Mouse (Mus musculus): Measurements from ENCODE around the gene Nhlrc3. TPM values are rescaled to one million over a fixed set of nuclear protein-coding genes. Genes with fewer than 3 reads are reported as not detected.

Gene Nhlrc3
- polyA plus RNA-seq, 2 experiments, result 3.3 to 3.5 TPM

DNA sequence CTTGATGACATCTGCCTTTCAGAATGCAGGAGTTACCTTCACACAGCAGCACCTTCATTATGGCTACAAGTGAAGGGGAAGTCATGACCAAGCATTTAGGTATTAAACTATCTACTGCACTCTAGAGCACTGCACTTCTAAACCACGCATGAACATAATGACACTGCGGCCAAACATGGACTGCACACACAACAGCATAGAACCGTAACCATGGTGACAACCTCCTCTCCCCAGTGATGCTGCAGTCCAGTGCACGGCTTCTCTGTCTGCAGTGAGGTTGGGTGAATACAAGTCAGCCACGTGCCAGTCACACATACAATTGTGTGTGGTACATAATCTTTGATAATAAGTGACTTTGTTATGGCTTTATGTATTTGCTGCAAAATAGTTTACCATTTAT is 17.6 kb downstream of the Nhlrc3 start:
- no peaks in the 10 kb centered on the region for H3K27me3 ChIP-seq (ENCODE audit: control insufficient read depth, insufficient read depth, low read length)
- 79% methylated on average over 5 of the region's 5 CpGs for WGBS (ENCODE audit: insufficient replicate concordance)
- H3K4me1 ChIP-seq (replicated peaks; ENCODE audit: control insufficient read depth in 2 of 2, insufficient read depth in 2 of 2, low read length in 1 of 2), result no peaks in the 10 kb centered on the region
- no peak overlapping the region for H3K4me3 ChIP-seq (ENCODE audit: insufficient read depth in 1 of 2, low read depth in 2 of 2, low read length in 2 of 2)
- H3K36me3 ChIP-seq (replicated peaks; ENCODE audit: control insufficient read depth, insufficient read depth, low read depth), result no peaks in the 10 kb centered on the region; the same call in 1 of the 2 replicates
- TF ChIP-seq CTCF (IDR thresholded peaks at IDR 0.05; ENCODE audit: low read depth) (no peak), EP300 (IDR thresholded peaks at IDR 0.05; ENCODE audit: low read depth) (no peak)
- no peaks in the 10 kb centered on the region for H3K9me3 ChIP-seq (ENCODE audit: control insufficient read depth, low read length)
- ATAC-seq (ENCODE audit: insufficient read depth) (no peak), DNase-seq (ENCODE audit: low read depth in 3 of 3, low spot score in 3 of 3) (no peak)
- H3K9ac ChIP-seq (replicated peaks), result no peak overlapping the region
- no peak overlapping the region for H3K27ac ChIP-seq
- H3K4me2 ChIP-seq (ENCODE audit: low read depth), result no peak overlapping the region

DNA sequence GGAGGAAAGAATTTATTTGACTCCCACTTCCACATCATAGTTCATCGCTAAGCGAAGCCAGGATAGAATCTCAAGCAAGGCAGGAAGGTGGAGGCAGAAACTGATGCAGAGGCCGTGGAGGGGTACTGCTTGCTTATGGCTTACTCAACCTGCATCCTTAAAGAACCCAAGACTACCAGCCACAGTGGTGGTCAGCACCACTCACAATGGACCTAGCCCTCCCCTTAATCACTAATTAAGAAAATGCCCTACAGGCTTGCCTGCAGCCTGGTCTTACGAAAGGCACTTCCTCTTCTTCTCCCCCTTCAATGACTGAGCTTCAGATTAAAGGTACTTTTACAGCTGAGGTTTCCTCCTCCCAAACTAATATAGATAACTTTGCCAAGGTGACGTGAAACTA is 26.6 kb downstream of the Nhlrc3 start:
- Histone ChIP-seq H3K4me1 (replicated peaks; ENCODE audit: control insufficient read depth in 2 of 2, insufficient read depth in 2 of 2, low read length in 1 of 2) (no peaks in the 10 kb centered on the region), H3K36me3 (replicated peaks; ENCODE audit: control insufficient read depth, insufficient read depth, low read depth) (no peaks in the 10 kb centered on the region), H3K4me3 (ENCODE audit: insufficient read depth in 1 of 2, low read depth in 2 of 2, low read length in 2 of 2) (no peak overlapping the region), H3K9me3 (ENCODE audit: control insufficient read depth, low read length) (no peaks in the 10 kb centered on the region), H3K27me3 (ENCODE audit: control insufficient read depth, insufficient read depth, low read length) (no peaks in the 10 kb centered on the region), H3K27ac (no peak overlapping the region), H3K9ac (replicated peaks) (no peak overlapping the region), H3K4me2 (ENCODE audit: low read depth) (no peak overlapping the region)
- DNase-seq (ENCODE audit: low read depth in 3 of 3, low spot score in 3 of 3) (no peak), ATAC-seq (ENCODE audit: insufficient read depth) (no peak)
- 46% methylated on average over 5 of the region's 5 CpGs for WGBS (ENCODE audit: insufficient replicate concordance)
- TF ChIP-seq EP300 (IDR thresholded peaks at IDR 0.05; ENCODE audit: low read depth), result no peak
- no peak for TF ChIP-seq CTCF (IDR thresholded peaks at IDR 0.05; ENCODE audit: low read depth)

DNA sequence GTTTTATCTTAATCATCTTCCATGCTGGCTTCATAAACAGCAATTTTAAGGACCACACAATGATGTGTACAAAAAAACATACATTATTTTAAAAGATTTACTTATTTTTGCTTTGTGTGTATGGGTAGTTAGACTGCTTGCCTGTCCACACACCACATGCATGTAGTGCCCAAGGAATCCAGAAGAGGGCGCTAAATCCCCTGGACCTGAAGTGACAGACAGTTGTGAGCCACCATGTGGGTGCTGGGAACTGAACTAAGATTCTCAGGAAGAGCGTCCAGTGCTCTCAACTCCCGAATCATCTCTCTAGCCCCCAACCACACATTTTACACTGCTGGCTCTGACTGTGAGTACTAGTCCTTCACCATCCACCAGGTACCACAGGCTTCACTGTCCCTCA is 28.5 kb downstream of the Nhlrc3 start:
- H3K9ac ChIP-seq (replicated peaks), result no peak overlapping the region
- DNase-seq (ENCODE audit: low read depth in 3 of 3, low spot score in 3 of 3), result no peak
- H3K36me3 ChIP-seq (replicated peaks; ENCODE audit: control insufficient read depth, insufficient read depth, low read depth), result no peaks in the 10 kb centered on the region
- no peak for ATAC-seq (ENCODE audit: insufficient read depth)
- H3K27me3 ChIP-seq (ENCODE audit: control insufficient read depth, insufficient read depth, low read length), result no peaks in the 10 kb centered on the region
- H3K4me3 ChIP-seq (ENCODE audit: insufficient read depth in 1 of 2, low read depth in 2 of 2, low read length in 2 of 2), result no peak overlapping the region
- TF ChIP-seq CTCF (IDR thresholded peaks at IDR 0.05; ENCODE audit: low read depth), result peak; percentile 47
- TF ChIP-seq EP300 (IDR thresholded peaks at IDR 0.05; ENCODE audit: low read depth), result no peak
- H3K4me1 ChIP-seq (replicated peaks; ENCODE audit: control insufficient read depth in 2 of 2, insufficient read depth in 2 of 2, low read length in 1 of 2), result no peaks in the 10 kb centered on the region
- H3K9me3 ChIP-seq (ENCODE audit: control insufficient read depth, low read length), result no peaks in the 10 kb centered on the region
- H3K27ac ChIP-seq, result no peak overlapping the region
- H3K4me2 ChIP-seq (ENCODE audit: low read depth), result no peak overlapping the region
- 50% methylated on average over 3 of the region's 3 CpGs for WGBS (ENCODE audit: insufficient replicate concordance)

DNA sequence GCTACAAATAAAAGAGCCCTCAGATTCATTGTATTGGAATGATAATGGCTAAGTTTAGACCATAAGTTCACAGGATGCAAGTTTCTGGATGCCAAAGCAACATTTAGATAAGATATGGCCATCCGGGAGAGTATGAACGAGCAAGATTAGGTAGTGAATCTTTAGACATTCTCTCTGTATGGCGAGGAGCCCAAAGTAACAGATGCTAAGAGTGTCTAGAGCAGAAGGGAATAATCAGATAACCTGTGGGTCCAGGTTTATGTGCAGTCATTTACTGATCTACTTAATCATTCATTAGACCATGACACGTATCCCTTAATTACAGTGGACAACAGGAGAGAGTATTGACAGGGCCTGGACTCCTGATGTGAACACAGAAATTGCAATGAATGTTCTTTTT is 39.6 kb downstream of the Nhlrc3 start:
- TF ChIP-seq CTCF (IDR thresholded peaks at IDR 0.05; ENCODE audit: low read depth) (no peak), EP300 (IDR thresholded peaks at IDR 0.05; ENCODE audit: low read depth) (no peak)
- 53% methylated on average over 4 of the region's 4 CpGs for WGBS (ENCODE audit: insufficient replicate concordance)
- DNase-seq (ENCODE audit: low read depth in 3 of 3, low spot score in 3 of 3), result no peak
- no peaks in the 10 kb centered on the region for H3K36me3 ChIP-seq (replicated peaks; ENCODE audit: control insufficient read depth, insufficient read depth, low read depth)
- no peak overlapping the region for H3K4me2 ChIP-seq (ENCODE audit: low read depth)
- no peak overlapping the region for H3K9ac ChIP-seq (replicated peaks)
- H3K4me1 ChIP-seq (replicated peaks; ENCODE audit: control insufficient read depth in 2 of 2, insufficient read depth in 2 of 2, low read length in 1 of 2), result no peaks in the 10 kb centered on the region
- no peaks in the 10 kb centered on the region for H3K9me3 ChIP-seq (ENCODE audit: control insufficient read depth, low read length)
- no peak overlapping the region for H3K4me3 ChIP-seq (ENCODE audit: insufficient read depth in 1 of 2, low read depth in 2 of 2, low read length in 2 of 2)
- no peaks in the 10 kb centered on the region for H3K27me3 ChIP-seq (ENCODE audit: control insufficient read depth, insufficient read depth, low read length)
- H3K27ac ChIP-seq, result no peak overlapping the region
- ATAC-seq (ENCODE audit: insufficient read depth), result no peak

DNA sequence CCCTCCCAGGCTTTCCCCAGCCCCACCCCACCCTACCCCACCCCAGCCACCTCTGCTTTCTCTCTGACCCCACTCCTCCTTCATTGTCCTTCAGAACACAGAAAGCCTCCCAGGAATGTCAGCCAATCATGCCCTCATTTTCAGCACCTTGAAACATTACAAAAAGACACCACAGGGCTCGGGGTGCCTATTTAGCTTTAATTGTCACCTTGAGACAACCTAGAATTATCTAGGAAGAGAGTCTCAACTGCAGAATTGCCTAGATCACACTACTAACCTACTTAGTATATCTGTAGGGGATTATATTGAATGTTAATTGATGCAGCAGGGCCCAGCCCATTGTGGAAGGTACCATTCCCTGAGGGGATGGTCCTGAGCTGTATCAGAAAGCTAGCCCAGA is 40.4 kb downstream of the Nhlrc3 start:
- Histone ChIP-seq H3K4me1 (replicated peaks; ENCODE audit: control insufficient read depth in 2 of 2, insufficient read depth in 2 of 2, low read length in 1 of 2) (no peaks in the 10 kb centered on the region), H3K27me3 (ENCODE audit: control insufficient read depth, insufficient read depth, low read length) (no peaks in the 10 kb centered on the region), H3K9me3 (ENCODE audit: control insufficient read depth, low read length) (no peaks in the 10 kb centered on the region), H3K4me3 (ENCODE audit: insufficient read depth in 1 of 2, low read depth in 2 of 2, low read length in 2 of 2) (no peak overlapping the region), H3K9ac (replicated peaks) (no peak overlapping the region), H3K27ac (no peak overlapping the region), H3K36me3 (replicated peaks; ENCODE audit: control insufficient read depth, insufficient read depth, low read depth) (no peaks in the 10 kb centered on the region), H3K4me2 (ENCODE audit: low read depth) (no peak overlapping the region)
- 35% methylated on average over 1 of the region's 1 CpGs for WGBS (ENCODE audit: insufficient replicate concordance)
- DNase-seq (ENCODE audit: low read depth in 3 of 3, low spot score in 3 of 3), result no peak
- ATAC-seq (ENCODE audit: insufficient read depth), result no peak
- TF ChIP-seq CTCF (IDR thresholded peaks at IDR 0.05; ENCODE audit: low read depth), result no peak
- no peak for TF ChIP-seq EP300 (IDR thresholded peaks at IDR 0.05; ENCODE audit: low read depth)
